9 mouse cellular contexts compared by ENCODE assay signal in genomic region chr7:3193905-3194304, GRCm38 (mm10). TPM values are rescaled to one million over a fixed set of nuclear protein-coding genes. Genes with fewer than 3 reads are reported as not detected.
DNase-seq lines count a peak whose midpoint lies in the region; ATAC-seq and TF ChIP-seq lines count a peak whose summit lies in the region.
"Had no signal": no experiment of that assay in that cellular context is flagged by ENCODE, and none has a peak within 500 bp of the region (broad histone marks: within the 10 kb centered on the region; RNA-seq: fewer than 3 reads in every experiment).

No protein-coding gene starts in this region.

- peaks cover 4% of the 10 kb centered on the region; the same call in 1 of the 2 replicates for H3K9me3 ChIP-seq in hindbrain, embryonic 10.5 days
- no peaks in the 10 kb centered on the region for H3K9me3 ChIP-seq in hindbrain, embryonic 16.5 days (ENCODE audit: control insufficient read depth, low read length)
- no peaks in the 10 kb centered on the region for H3K9me3 ChIP-seq in ES-Bruce4 (replicated peaks; ENCODE audit: control insufficient read depth, insufficient read depth, low read length, poor library complexity, severe bottlenecking)
- no peaks in the 10 kb centered on the region for H3K9me3 ChIP-seq in lung, embryonic 14.5 days (ENCODE audit: low read depth, low read length)
- H3K9me3 ChIP-seq: embryonic facial prominence, embryonic 12.5 days had no signal

- no peak overlapping the region for H3K4me3 ChIP-seq in hindbrain, embryonic 10.5 days
- H3K4me3 ChIP-seq in hindbrain, embryonic 16.5 days (ENCODE audit: low read length), result no peak overlapping the region
- H3K4me3 ChIP-seq in ES-Bruce4 (ENCODE audit: low read depth, low read length), result no peak overlapping the region
- H3K4me3 ChIP-seq in lung, embryonic 14.5 days (ENCODE audit: low read depth, low read length), result no peak overlapping the region
- H3K4me3 ChIP-seq: embryonic facial prominence, embryonic 12.5 days had no signal

- TF ChIP-seq POLR2A in ES-Bruce4 (IDR thresholded peaks at IDR 0.05; ENCODE audit: insufficient read depth, low read length), result no peak

- peak; percentile 53; the same call in 1 of the 2 replicates for TF ChIP-seq EP300 in ES-Bruce4 (IDR thresholded peaks at IDR 0.05; ENCODE audit: insufficient read depth, low read depth, low read length)

- WGBS in hindbrain, embryonic 10.5 days, result 13% methylated on average over 6 of the region's 6 CpGs
- 19% methylated on average over 5 of the region's 6 CpGs for WGBS in hindbrain, embryonic 16.5 days
- 13% methylated on average over 6 of the region's 6 CpGs for WGBS in lung, embryonic 14.5 days

- H3K4me1 ChIP-seq in hindbrain, embryonic 10.5 days (replicated peaks), result no peaks in the 10 kb centered on the region
- no peaks in the 10 kb centered on the region for H3K4me1 ChIP-seq in hindbrain, embryonic 16.5 days (ENCODE audit: control insufficient read depth, insufficient read depth, low read depth, low read length)
- peaks cover 6% of the 10 kb centered on the region for H3K4me1 ChIP-seq in ES-Bruce4 (ENCODE audit: control insufficient read depth, insufficient read depth, low read length)
- no peaks in the 10 kb centered on the region for H3K4me1 ChIP-seq in lung, embryonic 14.5 days (ENCODE audit: insufficient read depth)
- H3K4me1 ChIP-seq: embryonic facial prominence, embryonic 12.5 days had no signal

- peak; percentile 45 for DNase-seq in hindbrain, embryonic 10.5 days (ENCODE audit: low spot score)
- peak; percentile 55 to 61 for DNase-seq in adrenal gland, adult 18-20 months (ENCODE audit: low spot score in 2 of 2)
- peak; percentile 32 for DNase-seq in lung, embryonic 14.5 days
- DNase-seq in spleen, adult 12 weeks (ENCODE audit: low spot score), result no peak
- no peak for DNase-seq in urinary bladder, adult 2 months (ENCODE audit: low spot score)

- no peak for ATAC-seq in hindbrain, embryonic 16.5 days
- peak; percentile 63 for ATAC-seq in granulocyte monocyte progenitor cell, adult 5-6 weeks (replicated peaks; ENCODE audit: poor library complexity, severe bottlenecking)
- no peak for ATAC-seq in lung, embryonic 14.5 days (ENCODE audit: insufficient read depth)

- TF ChIP-seq CTCF in ES-Bruce4 (IDR thresholded peaks at IDR 0.05; ENCODE audit: low read depth, low read length), result peak; percentile 85
- peak; percentile 39 for TF ChIP-seq CTCF in lung, embryonic 14.5 days (IDR thresholded peaks at IDR 0.05; ENCODE audit: low read depth)

- H3K27ac ChIP-seq in hindbrain, embryonic 10.5 days, result no peak overlapping the region
- no peak overlapping the region for H3K27ac ChIP-seq in hindbrain, embryonic 16.5 days (ENCODE audit: low read depth, low read length)
- peak overlapping the region; percentile 95 for H3K27ac ChIP-seq in ES-Bruce4 (ENCODE audit: insufficient read depth, low read length)
- H3K27ac ChIP-seq in lung, embryonic 14.5 days (ENCODE audit: low read depth), result no peak overlapping the region
- H3K27ac ChIP-seq: embryonic facial prominence, embryonic 12.5 days had no signal

- H3K4me2 ChIP-seq in hindbrain, embryonic 16.5 days (ENCODE audit: low read length), result no peak overlapping the region
- H3K4me2 ChIP-seq in lung, embryonic 14.5 days, result no peak overlapping the region
- H3K4me2 ChIP-seq: embryonic facial prominence, embryonic 12.5 days had no signal

- no peaks in the 10 kb centered on the region for H3K27me3 ChIP-seq in hindbrain, embryonic 10.5 days (ENCODE audit: insufficient read depth, poor library complexity, severe bottlenecking)
- H3K27me3 ChIP-seq in hindbrain, embryonic 16.5 days (replicated peaks; ENCODE audit: control insufficient read depth, insufficient read depth, low read length), result no peaks in the 10 kb centered on the region
- H3K27me3 ChIP-seq in ES-Bruce4 (ENCODE audit: control insufficient read depth, insufficient read depth, low read length, poor library complexity, severe bottlenecking), result no peaks in the 10 kb centered on the region
- no peaks in the 10 kb centered on the region for H3K27me3 ChIP-seq in lung, embryonic 14.5 days (ENCODE audit: insufficient read depth, low read length)
- H3K27me3 ChIP-seq: embryonic facial prominence, embryonic 12.5 days had no signal

- no peaks in the 10 kb centered on the region for H3K36me3 ChIP-seq in hindbrain, embryonic 10.5 days
- H3K36me3 ChIP-seq in hindbrain, embryonic 16.5 days (ENCODE audit: control insufficient read depth, insufficient read depth, low read length), result no peaks in the 10 kb centered on the region
- no peaks in the 10 kb centered on the region for H3K36me3 ChIP-seq in ES-Bruce4 (ENCODE audit: control insufficient read depth, insufficient read depth, low read length, poor library complexity, severe bottlenecking)
- no peaks in the 10 kb centered on the region for H3K36me3 ChIP-seq in lung, embryonic 14.5 days (ENCODE audit: insufficient read depth)
- H3K36me3 ChIP-seq: embryonic facial prominence, embryonic 12.5 days had no signal

- no peak overlapping the region for H3K9ac ChIP-seq in hindbrain, embryonic 16.5 days (ENCODE audit: low read depth, low read length)
- peak overlapping the region; percentile 16; the same call in 1 of the 2 replicates for H3K9ac ChIP-seq in ES-Bruce4 (ENCODE audit: low read depth, poor library complexity, severe bottlenecking)
- no peak overlapping the region for H3K9ac ChIP-seq in lung, embryonic 14.5 days
- H3K9ac ChIP-seq: embryonic facial prominence, embryonic 12.5 days had no signal

RNA-seq across cellular contexts. Expression of gene AU018091, which starts 24.9 kb away (rescaled TPM):
- 0.30 and 0.35 TPM in 2 replicates for polyA plus RNA-seq in hindbrain, embryonic 10.5 days (2016; fragmentation: Nextera tagmentation; extraction: Ambion mirVana)
- polyA plus RNA-seq in hindbrain, embryonic 16.5 days (2015; fragmentation: Nextera tagmentation; extraction: Ambion mirVana), result not detected in 2 replicates
- 64.8 and 68.3 TPM in 2 replicates for polyA plus RNA-seq in ES-Bruce4 (2011; ENCODE audit: insufficient read depth, insufficient read length, low read depth, missing spikeins)
- not detected for total RNA-seq in adrenal gland, adult 18-20 months (2021)
- not detected in 2 replicates for total RNA-seq in granulocyte monocyte progenitor cell, adult 5-6 weeks (2014; fragmentation: Nextera tagmentation)
- total RNA-seq in granulocyte monocyte progenitor cell, adult 5-6 weeks (2017), result not detected in 2 replicates
- not detected in 2 replicates for polyA plus RNA-seq in lung, embryonic 14.5 days (2014; fragmentation: Nextera tagmentation; extraction: Ambion mirVana)
- polyA plus RNA-seq in urinary bladder, adult 2 months (2012; rRNA removed), result 0.01 and 0.03 TPM in 2 replicates

RNA-seq across cellular contexts. Expression of gene Nlrp12, which starts 55.6 kb away (rescaled TPM):
- polyA plus RNA-seq in hindbrain, embryonic 10.5 days (2016; fragmentation: Nextera tagmentation; extraction: Ambion mirVana), result not detected in 2 replicates
- polyA plus RNA-seq in hindbrain, embryonic 16.5 days (2015; fragmentation: Nextera tagmentation; extraction: Ambion mirVana), result 0.05 and 0.06 TPM in 2 replicates
- 0.20 TPM in 1 of 2 replicates, not detected in the other for polyA plus RNA-seq in ES-Bruce4 (2011; ENCODE audit: insufficient read depth, insufficient read length, low read depth, missing spikeins)
- total RNA-seq in adrenal gland, adult 18-20 months (2021), result under 1 TPM in 1 of 2 experiments, not detected in 1; 0.20 TPM
- 3.4 TPM in 1 of 2 replicates, not detected in the other for total RNA-seq in granulocyte monocyte progenitor cell, adult 5-6 weeks (2014; fragmentation: Nextera tagmentation)
- 2.1 and 3.2 TPM in 2 replicates for total RNA-seq in granulocyte monocyte progenitor cell, adult 5-6 weeks (2017)
- not detected in 2 replicates for polyA plus RNA-seq in lung, embryonic 14.5 days (2014; fragmentation: Nextera tagmentation; extraction: Ambion mirVana)
- polyA plus RNA-seq in urinary bladder, adult 2 months (2012; rRNA removed), result 0.04 TPM in 1 of 2 replicates, not detected in the other

Comparison
In these comparisons a context has a peak if more than half of its experiments do, and no peak if none do; other contexts are left out.
1. DNase-seq: peak in hindbrain, embryonic 10.5 days (single experiment), adrenal gland, adult 18-20 months (2 of 2) and lung, embryonic 14.5 days (single experiment); none in spleen, adult 12 weeks (single experiment) and urinary bladder, adult 2 months (single experiment).
2. RNA of gene AU018091, which starts 24.9 kb away (polyA plus RNA-seq): 64.8 to 68.3 TPM in ES-Bruce4; 0.30 to 0.35 TPM in hindbrain, embryonic 10.5 days, 0.01 to 0.03 TPM in urinary bladder, adult 2 months, not detected in hindbrain, embryonic 16.5 days and not detected in lung, embryonic 14.5 days; every median in the first group is over 10 times any median in the second.